Mouse (Mus musculus) brain, adult 2 months (tissue): Measurements from ENCODE around the gene Dda1.

Experiments
- DNase-seq: peaks from one replicate; pipeline ENCODE4 v3.0.0; 2011; ENCODE audit warnings: low read depth, low spot score

Dda1 gene

GRCm38 (mm10) chr8:71468001-71468400, 998 bp upstream of the Dda1 start:
- DNase-seq = no peak

- DNase-seq = peak; percentile 72
These were observed 412 bp downstream of the Dda1 start for GRCm38 (mm10) chr8:71469411-71469810.

- no peak for DNase-seq
These were observed 1.3 kb downstream of the Dda1 start for GRCm38 (mm10) chr8:71470146-71470912.

- no peak for DNase-seq
These were observed 1.9 kb downstream of the Dda1 start for GRCm38 (mm10) chr8:71470913-71471255.

- no peak for DNase-seq
These were observed 2.9 kb downstream of the Dda1 start for GRCm38 (mm10) chr8:71471861-71472260.

- no peak for DNase-seq
These were observed 3.8 kb downstream of the Dda1 start for GRCm38 (mm10) chr8:71472601-71473386.

GRCm38 (mm10) chr8:71474344-71474743, 5.3 kb downstream of the Dda1 start:
- DNase-seq = no peak

- no peak for DNase-seq
These were observed 6.0 kb downstream of the Dda1 start for GRCm38 (mm10) chr8:71474785-71475701.

- DNase-seq = no peak
These were observed 6.7 kb downstream of the Dda1 start for GRCm38 (mm10) chr8:71475702-71476075.

GRCm38 (mm10) chr8:71476099-71476940, 7.3 kb downstream of the Dda1 start:
- peak; percentile 92 for DNase-seq

GRCm38 (mm10) chr8:71477196-71477845, 8.3 kb downstream of the Dda1 start:
- DNase-seq = peak; percentile 68

- DNase-seq = no peak
These were observed 9.9 kb downstream of the Dda1 start for GRCm38 (mm10) chr8:71478943-71479342.

GRCm38 (mm10) chr8:71483932-71484331, 14.9 kb downstream of the Dda1 start:
- DNase-seq = peak; percentile 41

- DNase-seq = no peak
These were observed 15.7 kb downstream of the Dda1 start for GRCm38 (mm10) chr8:71484736-71485135.

GRCm38 (mm10) chr8:71485142-71486135, 16.4 kb downstream of the Dda1 start, which contains the start of gene Ano8:
Ano8 (minus strand) TSS chr8:71485963.
- peak; percentile 98 for DNase-seq

- DNase-seq = no peak
These were observed 17.1 kb downstream of the Dda1 start for GRCm38 (mm10) chr8:71486136-71486529.

GRCm38 (mm10) chr8:71487691-71488445, 18.9 kb downstream of the Dda1 start, which contains the start of gene Gtpbp3:
Gtpbp3 (plus strand) TSS chr8:71488103.
- DNase-seq = peak; percentile 89

- peak; percentile 98 for DNase-seq
These were observed 19.5 kb downstream of the Dda1 start for GRCm38 (mm10) chr8:71488454-71488853.
